Mouse (Mus musculus) testis, postnatal 14 days (tissue): ENCODE data around the gene Plcb4.
"Not testable (repeated sequence)": the region's sequence is repeated elsewhere in the genome, so short reads cannot be mapped to it uniquely, and the experiment has no call there.

Experiments used
- DNase-seq: peaks from one replicate; pipeline ENCODE4 v3.0.0; 2021; ENCODE audit warnings: low spot score

Plcb4 gene

DNA sequence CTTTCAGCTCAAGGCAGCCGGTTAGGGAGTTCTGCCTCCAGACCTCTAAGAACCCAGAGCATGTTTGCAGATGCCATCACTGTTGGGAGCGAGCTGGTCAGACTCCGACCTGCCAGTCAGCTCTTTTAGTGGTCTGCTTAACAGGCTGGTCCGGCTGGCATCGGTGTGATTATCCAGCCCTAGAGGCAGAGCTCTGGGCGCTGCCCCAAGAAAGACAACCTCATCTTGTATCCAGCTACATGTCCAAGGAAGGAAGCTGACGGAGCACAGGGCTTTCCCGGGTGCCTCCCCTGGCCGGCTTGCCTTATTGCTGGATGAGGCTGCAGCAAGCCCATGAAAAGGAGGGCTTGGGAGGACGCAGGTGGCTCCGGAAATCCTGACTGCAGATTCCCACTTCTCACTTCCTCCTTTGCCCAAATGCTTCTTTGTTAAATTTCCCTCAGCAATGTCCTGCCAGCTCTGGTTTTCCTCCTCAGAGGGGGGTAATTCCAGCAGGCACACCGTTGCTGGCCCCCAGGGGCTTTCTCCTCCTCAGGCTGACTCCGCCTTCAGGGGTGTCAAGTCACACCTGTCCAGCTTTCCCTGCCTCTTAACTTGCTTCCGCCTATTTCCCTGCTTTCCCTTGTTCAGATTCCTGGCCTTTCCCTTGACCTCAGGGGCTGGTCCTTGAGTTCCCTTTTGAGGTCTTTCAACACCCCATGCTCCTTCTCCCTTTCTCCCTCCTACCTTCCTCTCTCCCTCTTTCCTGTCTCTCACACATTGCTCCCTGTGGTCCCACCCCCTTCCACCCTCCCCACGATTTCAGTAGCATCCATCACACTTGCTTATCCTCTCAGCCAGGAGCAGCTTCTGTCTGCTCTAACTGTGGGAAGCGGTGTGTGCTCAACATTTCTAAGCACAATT, 58.7 kb downstream of the Plcb4 start:
- DNase-seq: peak; percentile 33

DNA sequence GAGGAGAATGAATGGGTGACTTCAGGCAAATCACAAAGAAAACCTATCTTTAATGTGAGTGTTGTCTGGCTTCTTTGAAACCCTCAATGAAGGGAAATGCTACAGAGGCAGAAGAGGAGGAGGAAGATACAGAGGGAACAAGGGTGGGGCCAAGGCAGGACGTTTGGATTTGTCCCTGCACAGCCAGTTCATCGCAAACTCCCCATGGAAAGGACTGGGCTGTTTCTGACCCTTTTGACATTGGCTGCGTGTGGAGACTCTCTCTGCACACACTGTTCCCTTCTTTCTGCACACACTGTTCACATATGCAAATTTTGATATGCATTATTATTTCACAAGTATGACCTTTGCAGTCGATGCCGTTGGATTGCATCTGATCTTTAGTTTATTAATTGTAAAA, 63.3 kb downstream of the Plcb4 start:
- no peak for DNase-seq

DNA sequence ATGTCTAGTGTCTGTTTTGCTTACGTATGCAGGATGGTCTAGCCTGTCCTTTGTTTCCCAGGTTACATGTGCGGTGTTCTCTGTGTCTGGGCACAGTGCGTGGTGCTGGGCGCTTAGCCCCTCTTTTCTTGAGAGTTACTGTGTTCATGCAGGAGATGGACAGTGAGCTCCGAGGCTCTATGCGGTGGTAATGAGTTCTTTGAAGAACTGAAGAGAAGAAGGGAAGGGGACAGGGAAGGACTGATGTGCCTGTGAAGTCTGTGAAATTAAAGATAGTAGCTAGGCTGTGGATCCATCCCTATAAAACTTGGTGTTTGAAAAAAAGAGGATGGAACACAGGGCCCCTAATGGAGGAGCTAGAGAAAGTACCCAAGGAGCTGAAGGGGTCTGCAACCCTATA, 64.6 kb downstream of the Plcb4 start:
- no peak for DNase-seq

DNA sequence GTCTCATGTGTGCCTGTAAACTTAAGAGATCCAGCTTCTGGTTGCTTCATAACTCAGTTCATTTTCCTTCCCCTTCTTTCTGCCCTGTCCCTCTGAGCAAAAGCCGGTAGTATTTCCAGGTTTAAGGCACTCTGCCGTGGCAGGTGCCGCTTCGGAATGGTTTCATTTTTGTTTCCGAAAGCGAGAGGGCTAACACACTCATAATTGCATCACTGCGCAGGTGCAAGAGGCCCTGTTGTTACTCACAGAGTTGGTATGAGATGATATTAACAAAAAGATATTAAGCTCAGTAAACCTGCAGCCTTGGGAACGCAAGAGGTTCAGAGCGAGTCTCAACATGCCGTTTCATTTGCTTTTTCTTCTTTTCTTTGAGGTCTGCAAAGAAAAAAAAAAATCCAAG, 65.7 kb downstream of the Plcb4 start:
- DNase-seq: no peak

DNA sequence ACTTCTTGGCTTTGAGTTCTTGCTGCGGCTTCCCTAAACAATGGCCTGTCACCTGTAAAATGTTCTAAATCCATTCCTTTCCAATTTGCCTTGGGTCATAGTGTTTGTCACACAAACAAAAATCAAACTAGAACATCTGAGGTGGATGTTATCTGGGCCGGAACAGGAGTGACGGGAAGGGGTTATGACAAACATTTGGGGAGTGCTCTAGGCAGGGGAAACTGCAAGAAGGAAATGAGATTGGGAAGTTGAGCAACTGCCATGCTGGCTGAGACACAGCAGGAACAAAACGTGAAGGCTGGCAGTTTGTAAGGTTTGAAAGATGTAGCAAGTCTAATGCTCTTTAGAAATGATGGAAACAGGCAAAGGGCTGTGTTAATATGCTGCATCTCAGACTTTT, 66.6 kb downstream of the Plcb4 start:
- no peak for DNase-seq

DNA sequence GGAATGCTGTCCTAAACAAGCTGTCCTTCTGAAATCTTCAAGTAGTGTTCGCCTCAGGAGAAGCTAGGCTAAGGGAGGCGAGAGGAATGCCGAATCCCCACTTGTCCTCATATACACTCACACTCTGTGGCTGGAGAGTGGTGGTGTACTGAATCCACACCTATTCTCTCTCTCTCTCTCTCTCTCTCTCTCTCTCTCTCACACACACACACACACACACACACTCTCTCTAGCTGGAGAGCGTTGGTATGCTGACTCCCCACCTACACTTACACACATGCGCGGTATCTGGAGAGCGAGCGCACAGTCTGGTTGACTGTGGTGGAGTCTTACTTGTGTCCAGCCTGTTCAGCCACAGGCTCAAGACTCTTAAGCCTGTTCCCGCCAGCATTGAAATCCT, 68.3 kb downstream of the Plcb4 start:
- DNase-seq: no peak

DNA sequence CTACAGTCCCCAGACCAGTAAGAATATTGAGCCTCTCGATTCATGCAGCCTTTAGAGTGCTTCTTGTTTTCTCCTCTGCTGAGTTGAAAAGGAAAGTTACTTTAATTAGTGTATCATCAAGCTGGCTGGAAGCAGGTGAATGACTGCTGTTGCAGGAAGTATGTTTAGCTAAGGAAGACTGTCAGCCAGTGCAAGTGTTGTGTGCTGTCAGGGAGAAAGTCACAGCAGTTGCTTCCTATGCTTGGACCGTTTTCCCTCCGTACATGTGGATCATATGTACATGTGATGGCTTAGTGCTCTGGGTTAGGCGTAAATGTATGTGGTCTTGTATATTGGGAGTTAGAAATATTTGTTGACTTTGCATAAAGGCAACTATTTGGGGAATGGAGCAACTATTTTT, 69.1 kb downstream of the Plcb4 start:
- DNase-seq: no peak

DNA sequence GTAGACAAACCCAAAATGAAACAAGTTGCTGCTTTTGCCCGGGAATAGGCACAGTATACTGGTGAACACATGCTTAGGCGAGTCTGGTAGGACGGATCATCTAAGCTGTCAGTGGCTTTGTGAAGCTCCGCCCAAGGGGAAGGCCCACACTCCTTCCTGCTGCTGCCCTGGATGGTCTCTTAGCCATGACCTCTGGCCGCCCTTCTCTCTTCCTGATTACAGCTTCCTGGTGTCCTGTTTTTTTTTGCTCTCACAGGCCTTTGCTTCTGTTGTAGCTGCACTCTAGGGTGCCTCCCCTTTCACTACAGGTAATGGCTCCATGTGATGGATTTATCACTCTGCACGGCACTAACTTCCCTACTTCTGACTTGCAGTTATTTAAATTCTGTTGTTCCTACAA, 72.8 kb downstream of the Plcb4 start:
- DNase-seq: no peak

DNA sequence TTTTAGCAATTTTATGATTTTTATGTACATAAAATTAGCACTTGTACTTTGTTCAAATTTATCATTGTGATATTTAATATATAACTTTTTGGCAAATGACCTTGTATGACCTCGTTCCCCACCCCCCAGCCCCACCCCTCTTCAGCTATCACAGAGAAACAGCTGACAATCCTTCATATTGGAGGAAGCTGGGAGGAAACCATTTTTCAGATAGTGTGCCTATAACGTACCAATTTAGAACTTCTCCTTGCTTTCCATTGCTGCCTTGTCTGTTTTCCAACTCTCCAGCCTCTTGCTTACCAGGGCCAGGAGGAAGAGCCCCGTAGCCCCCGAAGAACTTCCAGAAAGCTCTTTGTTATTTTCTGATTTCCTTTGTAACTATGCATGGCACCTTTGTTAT, 73.8 kb downstream of the Plcb4 start:
- no peak for DNase-seq

DNA sequence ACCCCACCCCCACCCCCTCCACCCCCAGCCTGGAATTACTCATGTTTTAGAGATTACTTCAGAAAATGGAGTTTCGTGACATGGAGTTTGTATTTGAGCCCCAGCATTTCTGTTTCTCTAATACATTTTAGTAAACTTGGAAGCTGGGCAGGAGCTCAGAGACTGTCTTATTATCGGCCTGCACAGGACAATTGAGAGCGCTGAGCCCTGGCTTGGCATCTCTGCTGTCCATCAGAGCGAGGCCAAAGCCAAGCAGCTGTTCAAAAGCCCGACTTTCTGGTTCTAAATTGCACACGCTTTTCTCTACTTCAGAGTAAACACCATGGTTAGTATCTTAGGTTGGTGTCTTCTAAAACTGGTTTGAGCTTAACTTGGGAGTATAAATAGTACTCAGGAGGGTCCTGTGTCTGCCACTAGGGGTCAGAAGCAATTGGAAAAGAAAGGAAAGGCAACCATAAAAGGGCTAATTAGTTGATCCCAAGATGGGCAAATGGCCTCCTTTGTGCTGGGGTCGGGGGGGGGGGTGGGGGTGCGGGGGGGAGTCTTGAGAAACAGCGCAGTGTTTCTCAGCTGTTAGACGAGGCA, 75.2 kb downstream of the Plcb4 start:
- no peak for DNase-seq

DNA sequence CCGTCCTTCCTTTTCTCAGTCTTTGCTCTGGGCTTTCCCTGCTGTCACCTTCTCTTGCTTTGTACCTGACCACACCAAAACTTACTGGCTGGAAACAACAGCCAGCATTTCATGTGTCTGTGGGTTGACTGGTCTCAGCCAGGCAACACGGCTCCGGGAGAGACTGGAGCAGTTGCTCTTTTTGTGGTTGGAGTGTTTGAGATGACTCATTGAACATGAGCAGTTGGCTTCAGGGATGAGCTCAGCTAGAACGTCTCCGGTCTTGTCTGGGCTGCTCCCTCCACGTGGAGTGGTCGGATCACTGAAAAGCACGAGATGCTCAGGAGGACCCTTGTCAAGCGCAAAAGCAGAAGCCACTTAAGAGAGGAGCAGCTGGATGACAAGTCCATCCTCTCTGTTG, 78.7 kb downstream of the Plcb4 start:
- DNase-seq: no peak

DNA sequence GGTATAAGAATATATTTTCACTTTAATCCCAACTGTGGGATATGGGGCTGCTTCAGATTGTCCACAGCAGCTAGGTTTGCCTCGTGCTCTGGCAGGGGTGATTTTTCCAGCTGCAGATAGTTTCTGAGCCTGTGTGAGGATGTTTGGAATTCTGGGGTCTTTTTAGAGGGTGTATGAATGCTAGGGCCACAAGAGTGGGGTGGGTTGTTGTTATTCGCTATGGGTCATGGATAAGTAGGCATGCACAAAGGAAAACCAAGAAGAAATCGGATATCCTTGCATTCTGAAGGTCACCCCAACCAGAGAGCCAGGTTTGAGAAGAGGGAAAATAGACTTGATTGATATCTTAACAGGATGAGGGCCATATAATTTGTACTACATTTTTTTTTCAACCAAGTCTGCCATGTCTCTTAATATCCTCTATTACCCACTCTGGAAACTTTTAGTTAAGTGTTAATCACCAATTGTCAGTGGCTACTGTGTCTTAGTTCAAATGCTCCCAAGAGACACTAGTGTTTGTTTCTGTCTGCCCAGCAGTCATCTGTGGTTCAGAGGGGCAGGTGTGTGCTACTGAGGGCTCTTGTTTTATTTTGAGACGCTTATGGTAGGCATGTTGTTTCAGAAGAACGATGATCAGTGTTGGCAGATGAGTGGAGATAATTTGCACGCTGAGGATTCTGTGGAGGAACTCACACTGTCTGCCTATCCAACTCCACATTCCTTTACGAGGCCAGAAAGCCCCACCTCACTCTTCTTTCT, 79.4 kb downstream of the Plcb4 start:
- not testable (repeated sequence) for DNase-seq

DNA sequence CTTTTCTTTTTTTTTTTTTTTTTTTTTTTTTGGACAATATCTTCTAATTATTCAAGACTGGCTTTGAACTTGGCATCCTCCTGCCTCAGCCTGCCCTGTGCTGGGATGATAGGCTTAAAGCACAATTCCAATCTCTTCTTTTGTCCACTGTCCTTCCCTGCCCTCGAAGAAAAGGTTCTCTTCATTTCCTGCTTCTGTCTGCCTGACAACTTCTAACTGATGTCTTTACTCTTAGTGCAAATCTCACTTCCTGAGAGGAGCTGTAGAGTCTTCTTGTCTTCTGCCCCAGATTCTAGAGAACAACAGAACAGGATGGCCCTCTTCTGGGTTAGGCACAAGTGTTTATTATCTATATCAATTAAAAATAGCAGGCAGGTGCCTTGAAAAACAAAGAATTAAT, 80.1 kb downstream of the Plcb4 start:
- DNase-seq: no peak

DNA sequence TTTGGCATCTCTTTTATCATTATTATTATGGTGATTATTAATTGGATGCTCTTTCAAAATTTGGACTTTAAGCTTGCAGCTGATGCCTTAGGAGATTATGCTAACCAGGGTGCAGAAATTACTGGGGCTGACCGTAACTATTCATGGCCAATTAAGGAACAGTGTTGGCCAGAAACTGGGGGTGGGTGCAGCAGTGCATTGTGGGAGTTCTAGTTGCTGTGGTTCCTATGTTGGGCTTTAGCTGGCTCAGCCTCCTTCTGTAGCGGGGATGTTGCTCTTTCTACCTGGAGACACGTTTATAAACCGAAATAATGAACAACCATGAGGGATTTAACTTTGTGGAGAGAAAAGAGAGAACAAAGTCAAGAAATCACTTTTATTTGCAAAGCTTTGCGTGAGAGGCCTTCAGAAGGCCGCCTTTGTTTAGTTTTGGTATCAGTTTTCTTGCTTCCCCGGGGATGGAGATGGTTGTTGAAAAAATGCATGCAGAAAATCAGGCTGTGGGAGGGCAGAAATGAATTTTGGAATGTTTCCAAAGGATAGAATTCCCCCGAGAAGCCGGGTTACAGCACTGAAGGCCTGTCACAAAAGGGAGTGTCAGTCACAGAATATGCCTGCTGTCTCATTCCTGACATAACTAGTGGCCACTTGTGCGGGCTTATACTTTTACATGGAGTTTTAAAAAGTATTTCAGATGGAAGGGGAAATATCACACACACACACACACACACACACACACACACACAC, 84.3 kb downstream of the Plcb4 start:
- no peak for DNase-seq

DNA sequence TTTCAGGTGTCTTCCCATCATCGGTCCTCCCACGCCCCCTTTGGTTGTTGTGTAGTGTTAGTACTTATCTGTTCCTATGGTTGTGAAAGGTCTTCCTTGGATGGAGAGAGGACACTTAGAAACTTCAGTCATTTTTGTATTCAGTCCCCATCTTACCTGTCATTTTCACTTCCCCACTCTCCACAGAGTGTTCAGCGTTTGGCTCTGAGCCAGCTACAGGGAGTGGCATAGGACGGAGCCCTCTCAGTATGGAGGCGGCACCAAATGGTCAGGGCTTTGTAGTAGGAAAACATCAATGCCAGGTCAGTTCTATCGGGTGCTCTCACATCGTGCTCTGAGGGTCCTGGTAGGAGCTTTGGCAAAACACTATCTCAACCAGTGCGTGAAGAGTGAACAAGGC, 85.9 kb downstream of the Plcb4 start:
- no peak for DNase-seq

DNA sequence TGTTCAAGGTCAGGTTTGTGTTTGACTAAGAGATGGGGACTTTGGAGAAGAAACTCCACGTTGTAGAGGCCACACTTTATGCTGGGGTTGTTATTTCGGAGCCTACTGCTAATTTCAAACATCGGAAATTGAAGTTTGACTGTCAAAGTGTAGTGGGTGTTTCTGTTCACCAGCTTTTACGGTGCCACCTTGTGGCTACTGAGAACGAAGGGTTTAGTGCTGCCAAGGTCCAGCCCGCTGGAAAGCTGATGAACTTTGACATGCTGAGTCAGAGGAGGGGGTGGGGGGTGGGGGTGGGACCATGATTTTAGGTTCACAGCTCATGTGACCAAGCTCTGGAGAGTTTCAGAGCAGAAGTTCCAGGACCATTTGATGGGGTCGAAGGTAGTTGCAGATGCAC, 86.3 kb downstream of the Plcb4 start:
- no peak for DNase-seq

DNA sequence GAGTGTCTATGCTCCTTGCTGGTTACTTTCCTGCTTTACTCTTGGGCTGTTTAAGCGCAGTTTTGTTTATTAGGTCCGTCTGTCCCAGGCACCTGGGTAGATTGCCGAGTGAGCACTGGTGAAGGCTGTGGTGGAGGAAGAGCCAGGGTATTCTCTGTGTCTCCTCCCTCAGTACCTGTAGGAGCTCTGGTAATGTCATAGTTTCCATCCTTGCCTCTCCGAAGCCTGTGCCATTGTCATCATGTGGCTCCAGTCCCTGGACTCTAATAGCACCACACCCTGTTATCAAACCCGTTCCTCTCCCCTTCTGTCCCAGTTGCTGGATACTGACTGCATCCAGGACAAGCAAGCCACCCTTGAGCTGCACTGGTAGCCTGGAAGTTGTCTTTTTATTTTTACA, 89.6 kb downstream of the Plcb4 start:
- no peak for DNase-seq

DNA sequence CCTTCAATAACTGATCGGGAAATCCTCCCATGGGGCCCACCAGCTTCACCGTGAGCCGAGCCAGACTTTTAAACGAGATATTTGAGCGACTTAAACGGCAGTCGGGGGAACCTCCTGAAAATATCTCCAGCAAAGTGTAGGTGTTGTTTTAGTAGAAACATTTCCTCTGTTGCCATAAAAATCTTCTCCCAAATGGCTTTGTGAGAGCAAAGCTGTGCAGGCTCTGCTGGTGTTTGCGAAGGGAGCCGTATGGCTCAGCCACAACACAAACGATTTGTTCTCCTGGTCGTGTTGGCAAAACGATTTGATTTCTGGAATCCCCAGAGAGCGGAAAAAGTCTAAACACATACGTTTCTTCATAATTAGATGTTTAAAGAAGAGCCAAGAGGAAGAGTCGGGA, 90.8 kb downstream of the Plcb4 start:
- DNase-seq: no peak

DNA sequence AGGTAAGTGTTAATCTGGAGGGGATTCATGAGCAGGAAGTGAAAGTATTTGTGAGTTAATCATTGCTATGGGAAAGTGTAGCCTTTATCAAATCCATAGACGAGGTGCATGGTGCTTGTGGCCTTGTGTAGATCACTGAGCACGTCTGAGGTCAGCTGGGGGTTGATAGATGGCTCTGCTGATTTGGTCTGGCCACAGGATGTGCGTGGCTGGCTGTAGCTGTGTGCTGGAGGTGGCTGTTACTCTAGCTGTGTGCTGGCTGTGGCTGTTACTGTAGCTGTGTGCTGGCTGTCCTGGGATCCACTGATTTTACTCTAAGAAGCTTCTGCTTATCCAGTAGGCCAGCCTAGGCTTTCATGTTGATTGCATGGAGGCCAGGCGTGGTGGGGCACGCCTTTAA, 91.9 kb downstream of the Plcb4 start:
- no peak for DNase-seq

DNA sequence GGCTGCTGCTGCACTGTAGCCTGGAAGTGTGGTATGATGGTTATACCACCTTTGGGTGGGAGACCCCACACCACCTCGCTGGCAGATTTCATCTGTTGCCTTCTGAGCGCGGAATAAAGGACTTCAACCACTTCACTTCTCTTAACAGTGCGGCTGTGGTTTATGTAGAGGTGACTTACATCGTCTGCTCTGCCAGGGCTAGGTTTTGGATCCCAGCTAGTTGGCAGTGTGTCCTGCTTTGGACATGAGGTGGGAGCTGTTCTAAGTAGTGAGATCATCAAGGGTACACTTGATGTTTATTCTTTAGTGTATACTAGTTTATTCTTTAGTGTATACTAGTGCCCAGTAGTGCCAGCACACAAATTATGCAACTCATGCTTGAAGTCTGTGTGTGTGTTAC, 97.0 kb downstream of the Plcb4 start:
- DNase-seq: no peak

DNA sequence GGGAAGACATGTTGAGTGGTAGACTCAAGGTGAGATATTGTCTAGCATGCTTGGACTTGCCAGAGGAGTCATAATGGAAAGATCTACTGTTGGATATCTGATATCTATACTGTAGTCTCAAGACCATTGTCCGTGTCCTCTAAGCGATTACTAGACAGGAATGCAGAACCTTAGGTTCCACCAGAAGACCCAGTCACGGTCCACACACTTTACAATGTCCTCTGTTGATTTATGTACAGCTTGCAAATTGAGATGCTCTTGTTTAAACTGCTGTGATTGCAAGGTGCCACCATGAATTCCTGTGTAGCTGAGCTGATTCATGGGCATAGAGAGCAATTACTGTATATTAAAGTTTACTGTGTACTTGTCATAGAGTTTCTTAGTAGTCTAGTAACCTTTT, 98.7 kb downstream of the Plcb4 start:
- no peak for DNase-seq

DNA sequence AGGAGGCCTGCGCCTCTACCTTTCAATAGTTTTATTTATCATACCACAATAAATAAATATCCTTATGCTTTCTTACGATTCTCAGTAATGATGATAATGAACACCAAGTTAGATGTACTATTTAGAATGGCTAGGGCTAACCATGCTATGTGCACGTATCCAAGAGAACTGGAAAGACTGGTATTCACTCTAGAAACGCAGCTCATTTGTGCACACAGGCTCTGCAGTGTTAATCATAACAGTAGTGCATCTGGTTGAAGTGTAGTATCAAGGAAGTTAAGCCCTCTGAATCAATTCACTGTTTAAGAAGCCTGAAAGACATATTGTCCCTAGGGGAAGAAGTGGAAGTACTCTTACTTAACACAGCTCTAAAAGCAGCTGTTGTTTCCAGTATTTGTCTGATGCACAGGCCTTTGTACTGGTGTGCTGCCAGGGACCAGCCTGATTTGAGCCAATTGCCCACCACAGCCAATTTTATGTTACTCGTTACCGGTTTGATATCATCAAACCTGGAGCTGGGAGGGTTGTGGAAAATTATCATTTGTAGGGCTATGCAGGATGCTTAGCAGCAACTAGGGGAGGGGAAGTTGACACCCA, 100.8 kb downstream of the Plcb4 start:
- no peak for DNase-seq
